Mouse (Mus musculus) adrenal gland, postnatal 36 days (tissue): ENCODE data around the gene Trim47. TPM values are rescaled to one million over a fixed set of nuclear protein-coding genes. Genes with fewer than 3 reads are reported as not detected.

Experiments used
- DNase-seq, 2 experiments: peaks; one replicate each; pipeline ENCODE4 v3.0.0; 2021; ENCODE audit warnings: mixed read lengths in 1 of 2
- long read RNA-seq, 2 experiments: library from polyadenylated mRNA; stranded (forward); transcript quantifications; one replicate each; pipeline ENCODE4 v2.0.0; 2021; ENCODE audit warnings: borderline sequencing depth in 2 of 2
- total RNA-seq, 2 experiments: library from RNA; stranded (reverse); gene quantifications; 2 replicates each; pipeline ENCODE4 v1.2.3; 2021

Gene Trim47
- total RNA-seq, result 10 to 100 TPM; 14.7 to 23.0 TPM
- long read RNA-seq, experiment 1, transcript Trim47-202 (6 exons, 2,192 nt), result major isoform, 46 of 67 reads
- long read RNA-seq, experiment 1, transcript Trim47-201 (6 exons, 2,204 nt), result minor isoform, 11 of 67 reads
- long read RNA-seq, experiment 1, partial matches to known transcripts, result 1 of 67 reads
- long read RNA-seq, experiment 1, other reads (novel, unspliced or antisense), result 8 of 67 reads
- long read RNA-seq, experiment 2, transcript Trim47-201 (6 exons, 2,204 nt), result minor isoform, 5 of 29 reads
- long read RNA-seq, experiment 2, transcript Trim47-202 (6 exons, 2,192 nt), result major isoform, 19 of 29 reads
- long read RNA-seq, experiment 2, partial matches to known transcripts, result 0 of 29 reads
- long read RNA-seq, experiment 2, other reads (novel, unspliced or antisense), result 5 of 29 reads

- DNase-seq, result peak; percentile 87 to 93
Observed at GRCm38 (mm10) chr11:116127156-116127980, at the start of gene Trim47. Gene Trim47 (minus strand): TSS chr11:116127210.

GRCm38 (mm10) chr11:116176010-116176409, 49.0 kb upstream of the Trim47 start:
- DNase-seq, result peak in 1 of 2 experiments; percentile 51

GRCm38 (mm10) chr11:116174775-116175448, 47.9 kb upstream of the Trim47 start:
- DNase-seq, result peak; percentile 52 to 80

- DNase-seq, result no peak
Observed at GRCm38 (mm10) chr11:116171959-116172358, 44.9 kb upstream of the Trim47 start.

- no peak for DNase-seq
Observed at GRCm38 (mm10) chr11:116170003-116170800, 43.2 kb upstream of the Trim47 start.

GRCm38 (mm10) chr11:116169214-116169613, 42.2 kb upstream of the Trim47 start:
- no peak for DNase-seq

- DNase-seq, result peak; percentile 97
Observed at GRCm38 (mm10) chr11:116167884-116168439, 41.0 kb upstream of the Trim47 start, which contains the start of gene Fbf1. Gene Fbf1 (minus strand): TSS chr11:116168166.

- DNase-seq, result no peak
Observed at GRCm38 (mm10) chr11:116167232-116167631, 40.2 kb upstream of the Trim47 start.

- no peak for DNase-seq
Observed at GRCm38 (mm10) chr11:116163002-116163401, 36.0 kb upstream of the Trim47 start.

GRCm38 (mm10) chr11:116162146-116162545, 35.1 kb upstream of the Trim47 start:
- DNase-seq, result no peak

GRCm38 (mm10) chr11:116161312-116161711, 34.3 kb upstream of the Trim47 start:
- no peak for DNase-seq

- no peak for DNase-seq
Observed at GRCm38 (mm10) chr11:116150960-116151359, 23.9 kb upstream of the Trim47 start.

GRCm38 (mm10) chr11:116149341-116149740, 22.3 kb upstream of the Trim47 start:
- no peak for DNase-seq

- no peak for DNase-seq
Observed at GRCm38 (mm10) chr11:116148761-116149221, 21.8 kb upstream of the Trim47 start.

- peak in 1 of 2 experiments; percentile 28 for DNase-seq
Observed at GRCm38 (mm10) chr11:116146294-116146985, 19.4 kb upstream of the Trim47 start.

GRCm38 (mm10) chr11:116145481-116146293, 18.7 kb upstream of the Trim47 start:
- DNase-seq, result no peak

- DNase-seq, result no peak
Observed at GRCm38 (mm10) chr11:116143468-116143867, 16.5 kb upstream of the Trim47 start.

GRCm38 (mm10) chr11:116142211-116142991, 15.4 kb upstream of the Trim47 start:
- DNase-seq, result peak; percentile 74 to 80
